8 mouse cellular contexts compared by ENCODE assay signal in genomic region chr3:89437269-89437668, GRCm38 (mm10). TPM values are rescaled to one million over a fixed set of nuclear protein-coding genes. Genes with fewer than 3 reads are reported as not detected.
DNase-seq lines count a peak whose midpoint lies in the region; ATAC-seq and TF ChIP-seq lines count a peak whose summit lies in the region.

No protein-coding gene starts in this region.

- H3K36me3 ChIP-seq in heart, embryonic 13.5 days: peaks cover 57% of the 10 kb centered on the region
- H3K36me3 ChIP-seq in limb, embryonic 11.5 days (ENCODE audit: control insufficient read depth, insufficient read depth, low read length): peaks cover 8% of the 10 kb centered on the region; the same call in 1 of the 2 replicates
- peaks cover 27% of the 10 kb centered on the region for H3K36me3 ChIP-seq in midbrain, embryonic 13.5 days

- WGBS in heart, embryonic 13.5 days: 28% methylated on average over 5 of the region's 5 CpGs
- WGBS in limb, embryonic 11.5 days: 34% methylated on average over 5 of the region's 5 CpGs
- 17% methylated on average over 5 of the region's 5 CpGs for WGBS in midbrain, embryonic 13.5 days

- H3K4me2 ChIP-seq in heart, embryonic 13.5 days: peak overlapping the region; percentile 79
- H3K4me2 ChIP-seq in limb, embryonic 11.5 days (ENCODE audit: low read depth, severe bottlenecking): peak overlapping the region; percentile 53
- peak overlapping the region; percentile 49 for H3K4me2 ChIP-seq in midbrain, embryonic 13.5 days (replicated peaks)

- H3K9ac ChIP-seq in heart, embryonic 13.5 days: peak overlapping the region; percentile 85
- H3K9ac ChIP-seq in limb, embryonic 11.5 days (ENCODE audit: low read length): peak overlapping the region; percentile 28; the same call in 1 of the 2 replicates
- peak overlapping the region; percentile 51; the same call in 1 of the 2 replicates for H3K9ac ChIP-seq in midbrain, embryonic 13.5 days (replicated peaks)

- DNase-seq in layer of hippocampus, adult 2 months (ENCODE audit: low spot score in 2 of 2): peak; percentile 30 to 66
- no peak for DNase-seq in layer of hippocampus, postnatal 25 days (ENCODE audit: extremely low spot score in 1 of 2, low spot score in 1 of 2)
- DNase-seq in R1 (ENCODE audit: low read depth, low spot score): peak; percentile 66
- DNase-seq in limb, embryonic 11.5 days (ENCODE audit: low spot score): peak; percentile 46
- DNase-seq in spleen, postnatal 10 days (ENCODE audit: low spot score in 2 of 2): no peak
- no peak for DNase-seq in layer of hippocampus, adult 9-11 months

- H3K27me3 ChIP-seq in heart, embryonic 13.5 days (replicated peaks): no peaks in the 10 kb centered on the region
- no peaks in the 10 kb centered on the region for H3K27me3 ChIP-seq in limb, embryonic 11.5 days (ENCODE audit: control insufficient read depth, insufficient read depth, low read length)
- no peaks in the 10 kb centered on the region for H3K27me3 ChIP-seq in midbrain, embryonic 13.5 days

- no peak for TF ChIP-seq CTCF in layer of hippocampus, adult 2 months (conservative IDR thresholded peaks at IDR 0.05)

- no peak for ATAC-seq in heart, embryonic 13.5 days (ENCODE audit: extremely low read depth, insufficient number of reproducible peaks, low FRiP score, low TSS enrichment)
- no peak for ATAC-seq in limb, embryonic 11.5 days (ENCODE audit: insufficient number of reproducible peaks, low FRiP score, low TSS enrichment, low read depth)
- ATAC-seq in midbrain, embryonic 13.5 days: no peak

- peak overlapping the region; percentile 47 for H3K4me3 ChIP-seq in layer of hippocampus, adult 2 months
- peak overlapping the region; percentile 66 for H3K4me3 ChIP-seq in heart, embryonic 13.5 days
- peak overlapping the region; percentile 44 for H3K4me3 ChIP-seq in limb, embryonic 11.5 days (ENCODE audit: low read depth, low read length)
- H3K4me3 ChIP-seq in midbrain, embryonic 13.5 days (replicated peaks): peak overlapping the region; percentile 33

- H3K27ac ChIP-seq in layer of hippocampus, adult 2 months: peak overlapping the region; percentile 88
- peak overlapping the region; percentile 85 for H3K27ac ChIP-seq in heart, embryonic 13.5 days (replicated peaks)
- 0 out of 2 replicates have a peak overlapping the region, but pooled peaks have one; percentile 0 for H3K27ac ChIP-seq in limb, embryonic 11.5 days (replicated peaks; ENCODE audit: low read depth, low read length)
- no peak overlapping the region for H3K27ac ChIP-seq in midbrain, embryonic 13.5 days

- peaks cover 36% of the 10 kb centered on the region for H3K4me1 ChIP-seq in heart, embryonic 13.5 days
- H3K4me1 ChIP-seq in limb, embryonic 11.5 days (ENCODE audit: control insufficient read depth, insufficient read depth, low read length): peaks cover 8% of the 10 kb centered on the region
- H3K4me1 ChIP-seq in midbrain, embryonic 13.5 days (replicated peaks): peaks cover 24% of the 10 kb centered on the region

- H3K9me3 ChIP-seq in heart, embryonic 13.5 days: no peaks in the 10 kb centered on the region
- H3K9me3 ChIP-seq in limb, embryonic 11.5 days (ENCODE audit: control insufficient read depth, low read length): no peaks in the 10 kb centered on the region
- no peaks in the 10 kb centered on the region for H3K9me3 ChIP-seq in midbrain, embryonic 13.5 days

RNA-seq across cellular contexts. Expression of gene Pbxip1, which starts 0.8 kb away (rescaled TPM):
- total RNA-seq in layer of hippocampus, adult 2 months (2021): 10 to 100 TPM; 38.9 to 41.8 TPM
- total RNA-seq in layer of hippocampus, postnatal 25 days (2021): 10 to 100 TPM; 40.0 to 46.4 TPM
- polyA plus RNA-seq in heart, embryonic 13.5 days (2015; fragmentation: Nextera tagmentation; extraction: Ambion mirVana): 61.3 and 64.1 TPM in 2 replicates
- polyA plus RNA-seq in limb, embryonic 11.5 days (2014; fragmentation: Nextera tagmentation; extraction: Ambion mirVana): 10.3 and 11.5 TPM in 2 replicates
- polyA plus RNA-seq in midbrain, embryonic 13.5 days (2015; fragmentation: Nextera tagmentation; extraction: Ambion mirVana): 12.2 and 14.1 TPM in 2 replicates

RNA-seq across cellular contexts. Expression of gene Pygo2, which starts 7.3 kb away (rescaled TPM):
- total RNA-seq in layer of hippocampus, adult 2 months (2021): 10 to 100 TPM; 55.5 to 61.9 TPM
- 10 to 100 TPM; 55.4 to 59.7 TPM for total RNA-seq in layer of hippocampus, postnatal 25 days (2021)
- 24.3 and 24.8 TPM in 2 replicates for polyA plus RNA-seq in heart, embryonic 13.5 days (2015; fragmentation: Nextera tagmentation; extraction: Ambion mirVana)
- polyA plus RNA-seq in limb, embryonic 11.5 days (2014; fragmentation: Nextera tagmentation; extraction: Ambion mirVana): 64.3 and 65.5 TPM in 2 replicates
- polyA plus RNA-seq in midbrain, embryonic 13.5 days (2015; fragmentation: Nextera tagmentation; extraction: Ambion mirVana): 37.4 and 43.4 TPM in 2 replicates

RNA-seq across cellular contexts. Expression of gene Pmvk, which starts 17.1 kb away (rescaled TPM):
- total RNA-seq in layer of hippocampus, adult 2 months (2021): 10 to 100 TPM; 30.1 to 30.3 TPM
- total RNA-seq in layer of hippocampus, postnatal 25 days (2021): 10 to 100 TPM; 31.3 to 37.9 TPM
- polyA plus RNA-seq in heart, embryonic 13.5 days (2015; fragmentation: Nextera tagmentation; extraction: Ambion mirVana): 47.6 and 58.3 TPM in 2 replicates
- 58.6 and 64.0 TPM in 2 replicates for polyA plus RNA-seq in limb, embryonic 11.5 days (2014; fragmentation: Nextera tagmentation; extraction: Ambion mirVana)
- 99.9 and 104 TPM in 2 replicates for polyA plus RNA-seq in midbrain, embryonic 13.5 days (2015; fragmentation: Nextera tagmentation; extraction: Ambion mirVana)

RNA-seq across cellular contexts. Expression of gene Shc1, which starts 19.0 kb away (rescaled TPM):
- total RNA-seq in layer of hippocampus, adult 2 months (2021): 10 to 100 TPM; 12.2 to 14.3 TPM
- 10 to 100 TPM; 11.9 to 13.5 TPM for total RNA-seq in layer of hippocampus, postnatal 25 days (2021)
- polyA plus RNA-seq in heart, embryonic 13.5 days (2015; fragmentation: Nextera tagmentation; extraction: Ambion mirVana): 63.4 and 66.1 TPM in 2 replicates
- 55.7 and 64.5 TPM in 2 replicates for polyA plus RNA-seq in limb, embryonic 11.5 days (2014; fragmentation: Nextera tagmentation; extraction: Ambion mirVana)
- 17.3 and 17.8 TPM in 2 replicates for polyA plus RNA-seq in midbrain, embryonic 13.5 days (2015; fragmentation: Nextera tagmentation; extraction: Ambion mirVana)

RNA-seq across cellular contexts. Expression of gene Cks1b, which starts 19.1 kb away (rescaled TPM):
- total RNA-seq in layer of hippocampus, adult 2 months (2021): 1 to 10 TPM; 1.4 to 2.7 TPM
- total RNA-seq in layer of hippocampus, postnatal 25 days (2021): 1 to 10 TPM; 2.4 to 3.0 TPM
- 339 and 400 TPM in 2 replicates for polyA plus RNA-seq in heart, embryonic 13.5 days (2015; fragmentation: Nextera tagmentation; extraction: Ambion mirVana)
- polyA plus RNA-seq in limb, embryonic 11.5 days (2014; fragmentation: Nextera tagmentation; extraction: Ambion mirVana): 774 and 797 TPM in 2 replicates
- polyA plus RNA-seq in midbrain, embryonic 13.5 days (2015; fragmentation: Nextera tagmentation; extraction: Ambion mirVana): 176 and 177 TPM in 2 replicates

Comparison
In these comparisons a context has a peak if more than half of its experiments do, and no peak if none do; other contexts are left out.
1. DNase-seq: peak in layer of hippocampus, adult 2 months (2 of 2), R1 (single experiment) and limb, embryonic 11.5 days (single experiment); none in layer of hippocampus, postnatal 25 days (0 of 2), spleen, postnatal 10 days (0 of 2) and layer of hippocampus, adult 9-11 months (single experiment).
2. H3K9ac ChIP-seq: peak in every context shown above with its lines; median percentile 85 in heart, embryonic 13.5 days; 51 in midbrain, embryonic 13.5 days; 28 in limb, embryonic 11.5 days.
3. Peak in every context shown above with its lines, with median percentiles within 50 percentile points of each other: H3K4me3 ChIP-seq and H3K4me2 ChIP-seq.